Mouse (Mus musculus) adrenal gland, postnatal 4 days (tissue): ENCODE measurements around the gene Gm45799. TPM values are rescaled to one million over a fixed set of nuclear protein-coding genes. Genes with fewer than 3 reads are reported as not detected.

ENCODE experiments used
- DNase-seq, 2 experiments: peaks; one replicate each; pipeline ENCODE4 v3.0.0; 2021 to 2022; ENCODE audit warnings: low spot score in 2 of 2, mixed read lengths in 2 of 2
- long read RNA-seq, 2 experiments: library from polyadenylated mRNA; stranded (forward); transcript quantifications; one replicate each; pipeline ENCODE4 v2.0.0; 2021
- total RNA-seq, 2 experiments: library from RNA; stranded (reverse); gene quantifications; 2 replicates each; pipeline ENCODE4 v1.2.3; 2021

Gm45799 gene
- total RNA-seq, result 10 to 100 TPM in 1 of 2 experiments, 1 to 10 TPM in 1; 8.5 to 12.2 TPM
- long read RNA-seq, experiment 1, partial matches to known transcripts, result 0 of 7 reads
- long read RNA-seq, experiment 1, other reads (novel, unspliced or antisense), result 7 of 7 reads
- long read RNA-seq, experiment 2, partial matches to known transcripts, result 2 of 10 reads
- long read RNA-seq, experiment 2, other reads (novel, unspliced or antisense), result 8 of 10 reads

GRCm38 (mm10) chr7:105640233-105640893 is at the start of gene Gm45799, which contains the start of gene Arfip2:
Gene Gm45799, plus strand, starts transcription at chr7:105640552.
Gene Arfip2, minus strand, starts transcription at chr7:105640416.
- peak; percentile 67 to 90 for DNase-seq

- peak; percentile 28 to 34 for DNase-seq
Observed at GRCm38 (mm10) chr7:105602860-105603623, 37.3 kb upstream of the Gm45799 start.

GRCm38 (mm10) chr7:105608467-105608866 is 31.9 kb upstream of the Gm45799 start:
- DNase-seq, result no peak

GRCm38 (mm10) chr7:105611767-105612166 is 28.6 kb upstream of the Gm45799 start:
- no peak for DNase-seq

GRCm38 (mm10) chr7:105614400-105614799 is 26.0 kb upstream of the Gm45799 start:
- DNase-seq, result no peak

GRCm38 (mm10) chr7:105615720-105616119 is 24.6 kb upstream of the Gm45799 start:
- no peak for DNase-seq

GRCm38 (mm10) chr7:105616561-105616960 is 23.8 kb upstream of the Gm45799 start:
- no peak for DNase-seq

GRCm38 (mm10) chr7:105617810-105618209 is 22.5 kb upstream of the Gm45799 start:
- DNase-seq, result no peak

- DNase-seq, result no peak
Observed at GRCm38 (mm10) chr7:105619701-105620100, 20.7 kb upstream of the Gm45799 start.

- DNase-seq, result no peak
Observed at GRCm38 (mm10) chr7:105621053-105621452, 19.3 kb upstream of the Gm45799 start.

- no peak for DNase-seq
Observed at GRCm38 (mm10) chr7:105621646-105622292, 18.6 kb upstream of the Gm45799 start.

GRCm38 (mm10) chr7:105625397-105625796 is 15.0 kb upstream of the Gm45799 start:
- DNase-seq, result no peak

GRCm38 (mm10) chr7:105628633-105629032 is 11.7 kb upstream of the Gm45799 start:
- DNase-seq, result peak in 1 of 2 experiments; percentile 14

GRCm38 (mm10) chr7:105632551-105632972 is 7.8 kb upstream of the Gm45799 start:
- DNase-seq, result no peak

- peak; percentile 84 to 87 for DNase-seq
Observed at GRCm38 (mm10) chr7:105633127-105633800, 7.1 kb upstream of the Gm45799 start, which contains the start of gene Trim3. Gene Trim3, minus strand, starts transcription at chr7:105633571.

- no peak for DNase-seq
Observed at GRCm38 (mm10) chr7:105633801-105634135, 6.6 kb upstream of the Gm45799 start.

- no peak for DNase-seq
Observed at GRCm38 (mm10) chr7:105634272-105634920, 6.0 kb upstream of the Gm45799 start.

- no peak for DNase-seq
Observed at GRCm38 (mm10) chr7:105635726-105636125, 4.6 kb upstream of the Gm45799 start.

- DNase-seq, result no peak
Observed at GRCm38 (mm10) chr7:105638776-105639175, 1.6 kb upstream of the Gm45799 start.

- no peak for DNase-seq
Observed at GRCm38 (mm10) chr7:105639304-105639703, 1.0 kb upstream of the Gm45799 start.
